Mouse (Mus musculus) ES-E14 (cell line): ENCODE measurements around the gene Atp2b4. TPM values are rescaled to one million over a fixed set of nuclear protein-coding genes. Genes with fewer than 3 reads are reported as not detected.
"Not testable (repeated sequence)": the region's sequence is repeated elsewhere in the genome, so short reads cannot be mapped to it uniquely, and the experiment has no call there.

Experiments used
- DNase-seq: peaks from one replicate; pipeline ENCODE4 v3.0.0-alpha.2; 2013; ENCODE audit warnings: low read depth, low spot score
- H3K27ac ChIP-seq: 2 replicates; pipeline ENCODE4 v1.5.1; 2012; ENCODE audit warnings: low read depth, mild to moderate bottlenecking, low read length, moderate library complexity, mixed read lengths; ENCODE audit not compliant: poor library complexity, insufficient read depth, severe bottlenecking
- H3K36me3 ChIP-seq: 2 replicates; pipeline ENCODE4 v1.6.1; 2012; ENCODE audit warnings: mild to moderate bottlenecking, low read length, moderate library complexity, mixed read lengths; ENCODE audit not compliant: control insufficient read depth, poor library complexity, insufficient read depth, severe bottlenecking
- H3K4me1 ChIP-seq, 2 experiments: fragments of 150-350 bp in 1 of 2; sonication (generic) in 1 of 2; 2 replicates each; pipeline ENCODE4 v1.6.1; 2012; ENCODE audit warnings: low read length in 2 of 2, mild to moderate bottlenecking in 1 of 2, mixed read lengths in 1 of 2; ENCODE audit not compliant: control insufficient read depth in 2 of 2, insufficient read depth in 2 of 2, poor library complexity in 1 of 2
- H3K4me3 ChIP-seq, 2 experiments: fragments of 150-350 bp in 1 of 2; sonication (generic) in 1 of 2; 2 replicates each; pipeline ENCODE4 v1.5.1; 2012; ENCODE audit warnings: low read length in 2 of 2, low read depth in 1 of 2, mild to moderate bottlenecking in 1 of 2, mixed read lengths in 1 of 2; ENCODE audit not compliant: insufficient read depth in 1 of 2, poor library complexity in 1 of 2, severe bottlenecking in 1 of 2
- H3K9ac ChIP-seq: 2 replicates; pipeline ENCODE4 v1.6.1; 2012; ENCODE audit warnings: low read depth, mild to moderate bottlenecking, low read length, mixed read lengths; ENCODE audit not compliant: poor library complexity, insufficient read depth, severe bottlenecking
- H3K9me3 ChIP-seq: fragments of 150-350 bp; sonication (generic); 2 replicates; pipeline ENCODE4 v1.6.1; 2012; ENCODE audit warnings: low read depth, mild to moderate bottlenecking, low read length; ENCODE audit not compliant: control insufficient read depth, insufficient read depth
- CHD2 ChIP-seq: IDR thresholded peaks from 2 replicates; pipeline ENCODE4 v1.6.1; 2014; ENCODE audit warnings: mild to moderate bottlenecking, low read depth, low read length, inconsistent platforms
- HCFC1 ChIP-seq: IDR thresholded peaks from 2 replicates; pipeline ENCODE4 v1.6.1; 2012; ENCODE audit warnings: low read length, inconsistent platforms, borderline replicate concordance; ENCODE audit not compliant: insufficient read depth
- MAFK ChIP-seq: IDR thresholded peaks from 2 replicates; pipeline ENCODE4 v1.6.1; 2014; ENCODE audit warnings: mild to moderate bottlenecking, low read depth, low read length, inconsistent platforms; ENCODE audit not compliant: insufficient read depth
- ZC3H11A ChIP-seq: IDR thresholded peaks from 2 replicates; pipeline ENCODE4 v1.6.1; 2012; ENCODE audit warnings: low read depth, mild to moderate bottlenecking, inconsistent platforms, low read length, borderline replicate concordance
- ZNF384 ChIP-seq: IDR thresholded peaks from 2 replicates; pipeline ENCODE4 v1.6.1; 2012; ENCODE audit warnings: low read depth, low read length, inconsistent platforms
- in situ Hi-C, 2 experiments: fragments of 600-800 bp; cut with MboI; formaldehyde crosslinking; loops; one replicate each; pipeline ENCODE4 v1.15.1; 2025; ENCODE audit warnings: low sequenced_read_pairs in 2 of 2, inconsistent platforms in 1 of 2; ENCODE audit not compliant: unreplicated experiment in 2 of 2
- total RNA-seq: library from RNA; depleted of rRNA; stranded (reverse); fragments of 300-350 nt; gene quantifications from 2 replicates; pipeline ENCODE4 v1.2.3, GENCODE M21; 2012

Gene Atp2b4
- total RNA-seq, 1 experiment: 9.8 TPM

- in situ Hi-C loops: no loop called here
- Histone ChIP-seq H3K9me3 (no peaks in the 10 kb centered on the region), H3K4me1 (peaks cover 5 to 15% of the 10 kb centered on the region in 2 experiments), H3K36me3 (peaks cover 3% of the 10 kb centered on the region), H3K9ac (no peak overlapping the region; the same call in 1 of the 2 replicates), H3K4me3 (no peak overlapping the region), H3K27ac (peak overlapping the region; percentile 96; the same call in 1 of the 2 replicates)
- DNase-seq: no peak
- TF ChIP-seq MAFK (no peak), HCFC1 (no peak), ZNF384 (no peak), CHD2 (no peak), ZC3H11A (no peak)
Measured at GRCm38 (mm10) chr1:133671266-133671665, 129.6 kb downstream of the Atp2b4 start.

- in situ Hi-C loops: no loop called here
- TF ChIP-seq HCFC1 (no peak), ZC3H11A (no peak), CHD2 (no peak), MAFK (no peak), ZNF384 (no peak)
- no peak for DNase-seq
- Histone ChIP-seq H3K4me1 (peaks cover 5 to 15% of the 10 kb centered on the region in 2 experiments), H3K36me3 (peaks cover under 1% of the 10 kb centered on the region; the same call in 1 of the 2 replicates), H3K4me3 (peak overlapping the region in 1 of 2 experiments; percentile 71; a peak in 2 of 4 replicates), H3K9me3 (no peaks in the 10 kb centered on the region), H3K27ac (peak overlapping the region; percentile 96; the same call in 1 of the 2 replicates), H3K9ac (peak overlapping the region; percentile 45; the same call in 1 of the 2 replicates)
Measured at GRCm38 (mm10) chr1:133670776-133671175, 130.1 kb downstream of the Atp2b4 start.

GRCm38 (mm10) chr1:133670190-133670589 is 130.7 kb downstream of the Atp2b4 start:
- in situ Hi-C loops: no loop called here
- TF ChIP-seq ZC3H11A: no peak
- Histone ChIP-seq H3K27ac (peak overlapping the region; percentile 96), H3K9ac (peak overlapping the region; percentile 91), H3K36me3 (no peaks in the 10 kb centered on the region; the same call in 1 of the 2 replicates), H3K9me3 (no peaks in the 10 kb centered on the region), H3K4me1 (peaks cover 5 to 15% of the 10 kb centered on the region in 2 experiments), H3K4me3 (peak overlapping the region; percentile 45 to 71)
- peak; percentile 57 for DNase-seq

- H3K9ac ChIP-seq: peak overlapping the region; percentile 65
- no peaks in the 10 kb centered on the region for H3K9me3 ChIP-seq
- peak overlapping the region; percentile 10; the same call in 1 of the 2 replicates for H3K27ac ChIP-seq
- no peak for DNase-seq
- H3K4me3 ChIP-seq: peak overlapping the region; percentile 71 to 75
- in situ Hi-C loops: no loop called here
- H3K4me1 ChIP-seq: peaks cover 7 to 17% of the 10 kb centered on the region in 2 experiments
- no peak for TF ChIP-seq HCFC1
- no peak for TF ChIP-seq ZNF384
- TF ChIP-seq ZC3H11A: no peak
- no peak for TF ChIP-seq MAFK
- TF ChIP-seq CHD2: no peak
- H3K36me3 ChIP-seq: no peaks in the 10 kb centered on the region; the same call in 1 of the 2 replicates
Measured at GRCm38 (mm10) chr1:133668618-133669017, 132.2 kb downstream of the Atp2b4 start.

GRCm38 (mm10) chr1:133667721-133668120 is 133.1 kb downstream of the Atp2b4 start:
- H3K9ac ChIP-seq: no peak overlapping the region
- TF ChIP-seq CHD2 (peak; percentile 57; the same call in 1 of the 2 replicates), HCFC1 (no peak)
- H3K36me3 ChIP-seq: no peaks in the 10 kb centered on the region; the same call in 1 of the 2 replicates
- peaks cover 8 to 20% of the 10 kb centered on the region in 2 experiments for H3K4me1 ChIP-seq
- peak; percentile 86 for DNase-seq
- no peak overlapping the region; the same call in 1 of the 2 replicates for H3K27ac ChIP-seq
- in situ Hi-C loops: no loop called here
- no peaks in the 10 kb centered on the region for H3K9me3 ChIP-seq
- peak overlapping the region in 1 of 2 experiments; percentile 75; a peak in 2 of 4 replicates for H3K4me3 ChIP-seq

- in situ Hi-C loops, DNase-seq, H3K27ac ChIP-seq, H3K36me3 ChIP-seq, H3K9me3 ChIP-seq: not testable (repeated sequence)
- Histone ChIP-seq H3K4me3 (peak overlapping the region in 1 of 2 experiments; percentile 67; a peak in 1 of 4 replicates), H3K9ac (peak overlapping the region; percentile 53; the same call in 1 of the 2 replicates), H3K4me1 (peaks cover 8 to 19% of the 10 kb centered on the region in 2 experiments)
Measured at GRCm38 (mm10) chr1:133665713-133666112, 135.1 kb downstream of the Atp2b4 start.
